ENCODE assay signal across 8 mouse cellular contexts in genomic region chrX:36983654-36984311, GRCm38 (mm10). TPM values are rescaled to one million over a fixed set of nuclear protein-coding genes. Genes with fewer than 3 reads are reported as not detected.
DNase-seq lines count a peak whose midpoint lies in the region; ATAC-seq and TF ChIP-seq lines count a peak whose summit lies in the region.

No protein-coding gene starts in this region.

- ATAC-seq in heart, embryonic 15.5 days (replicated peaks; ENCODE audit: insufficient number of reproducible peaks, insufficient read depth, low FRiP score, low read depth) = 0 out of 2 replicates have a peak, but pooled peaks have one; percentile 24
- no peak for ATAC-seq in neural tube, embryonic 11.5 days (ENCODE audit: insufficient read depth, low FRiP score, low TSS enrichment)

- peak overlapping the region; percentile 78 for H3K27ac ChIP-seq in heart, embryonic 15.5 days
- peak overlapping the region; percentile 67 for H3K27ac ChIP-seq in neural tube, embryonic 11.5 days (ENCODE audit: low read depth, low read length)

- WGBS in heart, embryonic 15.5 days = 45% methylated on average over 11 of the region's 11 CpGs
- WGBS in neural tube, embryonic 11.5 days = 53% methylated on average over 11 of the region's 11 CpGs
- WGBS in lung, adult 2 months = 73% methylated on average over 11 of the region's 11 CpGs

- DNase-seq in heart, adult 8-10 months (ENCODE audit: low spot score) = no peak
- peak; percentile 24 for DNase-seq in MN1 (ENCODE audit: low spot score)
- DNase-seq in gastrocnemius, postnatal 10 days = peak; percentile 34
- DNase-seq in neural tube, embryonic 11.5 days (ENCODE audit: low spot score) = peak; percentile 23
- peak; percentile 55 for DNase-seq in thymus, postnatal 4 days
- DNase-seq in lung, postnatal 14 days = no peak
- no peak for DNase-seq in lung, adult 2 months

- H3K4me1 ChIP-seq in heart, embryonic 15.5 days (replicated peaks) = peaks cover 22% of the 10 kb centered on the region
- no peaks in the 10 kb centered on the region; the same call in 1 of the 2 replicates for H3K4me1 ChIP-seq in neural tube, embryonic 11.5 days (ENCODE audit: control insufficient read depth, insufficient read depth, low read length)
- no peaks in the 10 kb centered on the region for H3K4me1 ChIP-seq in lung, adult 2 months (ENCODE audit: control insufficient read depth, insufficient read depth, low read length)

- no peaks in the 10 kb centered on the region for H3K9me3 ChIP-seq in heart, embryonic 15.5 days (replicated peaks)
- H3K9me3 ChIP-seq in neural tube, embryonic 11.5 days (ENCODE audit: control insufficient read depth, low read length) = no peaks in the 10 kb centered on the region

- no peak overlapping the region for H3K4me3 ChIP-seq in heart, embryonic 15.5 days
- no peak overlapping the region for H3K4me3 ChIP-seq in neural tube, embryonic 11.5 days (ENCODE audit: low read depth, low read length)
- no peak overlapping the region for H3K4me3 ChIP-seq in lung, adult 2 months (replicated peaks; ENCODE audit: extremely low read depth, low read depth, low read length)

- H3K4me2 ChIP-seq in heart, embryonic 15.5 days = peak overlapping the region; percentile 36
- H3K4me2 ChIP-seq in neural tube, embryonic 11.5 days (ENCODE audit: low read depth) = no peak overlapping the region

- no peak for TF ChIP-seq POLR2A in lung, adult 2 months (IDR thresholded peaks at IDR 0.05; ENCODE audit: borderline replicate concordance, extremely low read depth, low read depth, low read length)

- TF ChIP-seq CTCF in lung, adult 2 months (IDR thresholded peaks at IDR 0.05; ENCODE audit: insufficient read depth, low read length) = no peak

- H3K9ac ChIP-seq in heart, embryonic 15.5 days = 0 out of 2 replicates have a peak overlapping the region, but pooled peaks have one; percentile 28
- no peak overlapping the region for H3K9ac ChIP-seq in neural tube, embryonic 11.5 days (ENCODE audit: low read length)

- H3K36me3 ChIP-seq in heart, embryonic 15.5 days = no peaks in the 10 kb centered on the region
- no peaks in the 10 kb centered on the region for H3K36me3 ChIP-seq in neural tube, embryonic 11.5 days (ENCODE audit: control insufficient read depth, insufficient read depth, low read length)

- no peaks in the 10 kb centered on the region for H3K27me3 ChIP-seq in heart, embryonic 15.5 days
- no peaks in the 10 kb centered on the region for H3K27me3 ChIP-seq in neural tube, embryonic 11.5 days (ENCODE audit: control insufficient read depth, insufficient read depth, low read length)

RNA-seq across cellular contexts. Expression of gene Sept6, which starts 7.8 kb away (rescaled TPM):
- polyA plus RNA-seq in heart, embryonic 15.5 days (2015; fragmentation: Nextera tagmentation; extraction: Ambion mirVana) = 46.1 and 49.2 TPM in 2 replicates
- total RNA-seq in heart, adult 8-10 months (2022) = 1 to 10 TPM; 2.4 to 6.1 (median 3.7) TPM
- 10 to 100 TPM; 10.7 to 13.5 TPM for total RNA-seq in gastrocnemius, postnatal 10 days (2021)
- polyA plus RNA-seq in neural tube, embryonic 11.5 days (2014; fragmentation: Nextera tagmentation; extraction: Ambion mirVana) = 59.3 and 65.5 TPM in 2 replicates
- polyA plus RNA-seq in lung, adult 2 months (2012; rRNA removed) = 5.6 and 9.0 TPM in 2 replicates

Comparison
In these comparisons a context has a peak if more than half of its experiments do, and no peak if none do; other contexts are left out.
1. DNase-seq: peak in MN1 (single experiment), gastrocnemius, postnatal 10 days (single experiment), neural tube, embryonic 11.5 days (single experiment) and thymus, postnatal 4 days (single experiment); none in heart, adult 8-10 months (single experiment), lung, postnatal 14 days (single experiment) and lung, adult 2 months (single experiment).